In the genomic region with DNA sequence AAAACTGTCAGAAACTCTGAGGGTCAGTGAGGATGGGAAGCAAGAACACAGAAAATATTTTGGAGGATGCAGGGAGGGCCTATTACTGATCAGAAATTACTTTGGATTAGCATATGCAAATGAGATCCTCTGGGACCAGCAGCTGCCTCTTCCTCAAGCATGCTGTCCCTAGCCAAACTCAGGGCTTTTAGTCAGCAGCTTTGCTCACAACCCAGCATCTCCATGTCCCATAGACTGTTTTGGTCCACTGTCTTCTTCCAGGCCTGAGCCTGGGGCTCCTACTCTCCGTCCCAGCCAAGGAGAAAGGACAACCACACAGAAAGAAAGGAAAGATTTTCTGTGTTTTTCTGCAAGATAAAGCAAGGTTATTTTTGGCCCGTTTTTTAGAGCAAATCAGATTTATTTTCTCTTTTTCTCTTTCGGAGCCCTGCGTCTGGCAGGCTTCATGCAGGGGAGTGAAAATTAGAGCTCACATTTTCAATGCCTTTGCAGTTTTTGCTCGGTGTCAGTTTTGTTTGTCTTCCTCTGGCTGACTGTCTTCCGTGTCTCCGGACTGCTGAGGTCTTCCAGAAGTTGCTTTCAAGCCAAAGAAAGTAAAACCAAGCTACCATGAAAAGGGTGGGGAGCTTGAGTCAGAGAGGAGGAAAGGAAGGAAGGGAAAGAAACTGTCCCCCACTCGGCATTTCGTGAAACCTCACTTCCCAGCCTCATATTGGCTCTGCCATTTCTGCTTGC, we compare ENCODE assay signal across 10 mouse cellular contexts.
DNase-seq lines count a peak whose midpoint lies in the region; ATAC-seq lines count a peak whose summit lies in the region.
"Had no signal": no experiment of that assay in that cellular context is flagged by ENCODE, and none has a peak within 500 bp of the region (broad histone marks: within the 10 kb centered on the region; RNA-seq: fewer than 3 reads in every experiment).

No protein-coding gene starts in this region.

- no peaks in the 10 kb centered on the region for H3K36me3 ChIP-seq in kidney, embryonic 15.5 days
- no peaks in the 10 kb centered on the region for H3K36me3 ChIP-seq in liver, embryonic 12.5 days

- peaks cover 45% of the 10 kb centered on the region for H3K4me1 ChIP-seq in kidney, embryonic 15.5 days
- H3K4me1 ChIP-seq in liver, embryonic 12.5 days = no peaks in the 10 kb centered on the region

- H3K9ac ChIP-seq in kidney, embryonic 15.5 days = no peak overlapping the region
- H3K9ac ChIP-seq in liver, embryonic 12.5 days = no peak overlapping the region

- 17% methylated on average over 9 of the region's 9 CpGs for WGBS in kidney, embryonic 15.5 days
- WGBS in liver, embryonic 12.5 days (ENCODE audit: insufficient replicate concordance) = 60% methylated on average over 9 of the region's 9 CpGs

- H3K4me2 ChIP-seq in kidney, embryonic 15.5 days = 0 out of 2 replicates have a peak overlapping the region, but pooled peaks have one; percentile 30
- no peak overlapping the region for H3K4me2 ChIP-seq in liver, embryonic 12.5 days

- DNase-seq in frontal cortex, postnatal 36 days (ENCODE audit: low spot score in 2 of 2) = peak; percentile 11 to 37
- no peak for DNase-seq in frontal cortex, postnatal 25 days (ENCODE audit: low spot score in 2 of 2)
- DNase-seq in right cerebral cortex, adult 2 months (ENCODE audit: low spot score in 2 of 2) = peak; percentile 11 to 20
- no peak for DNase-seq in right cerebral cortex, postnatal 4 days
- no peak for DNase-seq in adrenal gland, postnatal 10 days
- no peak for DNase-seq in retina, postnatal 1 day
- DNase-seq: cerebellum, adult 11-12 months had no signal

- H3K27ac ChIP-seq in kidney, embryonic 15.5 days = peak overlapping the region; percentile 94
- H3K27ac ChIP-seq in liver, embryonic 12.5 days = no peak overlapping the region
- H3K27ac ChIP-seq: heart, adult 2 months had no signal

- ATAC-seq in kidney, embryonic 15.5 days (replicated peaks; ENCODE audit: low FRiP score) = peak; percentile 72
- ATAC-seq in liver, embryonic 12.5 days = no peak

- no peaks in the 10 kb centered on the region for H3K9me3 ChIP-seq in kidney, embryonic 15.5 days (replicated peaks)
- no peaks in the 10 kb centered on the region for H3K9me3 ChIP-seq in liver, embryonic 12.5 days (replicated peaks)

- H3K4me3 ChIP-seq in kidney, embryonic 15.5 days (replicated peaks) = no peak overlapping the region
- no peak overlapping the region for H3K4me3 ChIP-seq in liver, embryonic 12.5 days
- H3K4me3 ChIP-seq: heart, adult 2 months had no signal

- no peaks in the 10 kb centered on the region for H3K27me3 ChIP-seq in kidney, embryonic 15.5 days
- no peaks in the 10 kb centered on the region for H3K27me3 ChIP-seq in liver, embryonic 12.5 days (replicated peaks)

Comparison
In these comparisons a context has a peak if more than half of its experiments do, and no peak if none do; other contexts are left out.
1. DNase-seq: peak in frontal cortex, postnatal 36 days (2 of 2) and right cerebral cortex, adult 2 months (2 of 2); none in frontal cortex, postnatal 25 days (0 of 2), right cerebral cortex, postnatal 4 days (single experiment), adrenal gland, postnatal 10 days (single experiment) and retina, postnatal 1 day (single experiment).